Mouse (Mus musculus): ENCODE measurements around the gene B4galt5.

B4galt5 gene

GRCm38 (mm10) chr2:167304651-167305381 is 44.2 kb downstream of the B4galt5 start:
- no peak for DNase-seq (ENCODE audit: low read depth, low spot score)

- no peak for DNase-seq (ENCODE audit: low read depth, low spot score)
Measured at GRCm38 (mm10) chr2:167303806-167304205, 45.2 kb downstream of the B4galt5 start.

DNA sequence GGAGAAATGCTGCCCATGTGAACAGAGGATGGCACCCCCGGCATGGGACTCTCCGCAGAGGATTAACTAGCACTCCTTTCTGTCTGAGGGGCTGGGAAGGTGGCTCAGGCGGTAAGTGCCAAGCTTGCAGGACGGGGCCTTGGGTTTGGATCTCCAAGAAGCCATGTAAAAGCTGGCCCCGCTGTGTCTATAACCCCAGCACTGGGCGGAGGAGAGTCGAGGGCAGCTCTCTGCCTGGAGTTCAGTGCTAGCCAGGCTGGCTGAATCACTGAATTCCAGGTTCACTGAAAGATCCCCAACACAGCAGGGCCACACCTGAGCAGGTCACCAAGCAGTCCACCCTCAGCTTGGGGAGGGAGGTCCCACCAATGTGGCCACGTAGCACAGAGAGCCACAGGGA is 45.8 kb downstream of the B4galt5 start:
- no peak for DNase-seq (ENCODE audit: low read depth, low spot score)

GRCm38 (mm10) chr2:167302641-167303040 is 46.3 kb downstream of the B4galt5 start:
- no peak for DNase-seq (ENCODE audit: low read depth, low spot score)

DNA sequence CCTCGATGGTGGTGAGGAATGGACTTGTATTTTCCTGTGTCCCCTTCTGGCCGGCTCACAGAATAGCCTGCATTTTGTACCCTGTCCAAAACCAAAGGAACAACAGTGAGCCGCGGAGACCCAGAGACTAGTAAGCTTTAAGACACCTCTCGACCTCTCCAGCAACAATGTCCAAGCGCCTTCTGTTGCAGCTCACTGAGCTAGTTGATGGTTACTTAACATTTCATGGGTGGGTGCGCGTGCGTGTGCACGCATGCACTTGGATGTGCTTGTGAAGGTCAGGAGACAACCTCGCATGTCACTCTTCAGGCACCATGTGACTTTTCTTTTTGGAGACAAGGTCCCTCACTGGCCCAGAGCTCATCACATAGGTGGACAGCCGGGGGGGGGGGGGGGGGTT is 47.0 kb downstream of the B4galt5 start:
- no peak for DNase-seq (ENCODE audit: low read depth, low spot score)

- DNase-seq (ENCODE audit: low read depth, low spot score): no peak
Measured at GRCm38 (mm10) chr2:167301601-167302000, 47.4 kb downstream of the B4galt5 start.

DNA sequence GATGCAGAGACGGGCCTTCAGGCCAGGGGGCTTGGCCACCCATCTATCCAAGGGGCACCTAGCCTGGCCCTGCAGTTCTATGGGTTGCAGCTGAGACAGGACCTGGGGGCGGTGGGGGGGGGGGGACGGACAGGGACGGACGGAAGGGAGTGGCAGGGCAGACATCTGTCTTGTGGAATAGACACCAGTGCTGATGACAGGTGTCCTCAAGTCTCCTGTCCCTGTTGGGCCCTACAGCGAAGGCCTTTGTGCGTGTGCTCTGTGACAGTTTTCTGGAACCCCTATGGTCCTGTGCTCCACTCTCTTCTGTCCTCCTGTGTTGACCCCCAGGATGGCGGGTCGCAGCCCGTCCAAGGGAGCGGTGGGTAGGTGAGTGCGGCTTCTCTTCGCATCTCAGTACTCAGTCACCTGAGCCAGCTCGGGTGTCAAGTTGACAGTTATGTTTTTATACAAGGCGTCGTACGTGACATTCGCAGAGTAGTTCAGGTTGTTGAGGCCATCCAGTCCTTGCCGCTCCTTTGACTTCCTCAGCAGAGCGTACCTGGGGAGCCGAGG is 48.0 kb downstream of the B4galt5 start:
- DNase-seq (ENCODE audit: low read depth, low spot score): no peak

GRCm38 (mm10) chr2:167299861-167300667 is 48.9 kb downstream of the B4galt5 start:
- DNase-seq (ENCODE audit: low read depth, low spot score): no peak

DNA sequence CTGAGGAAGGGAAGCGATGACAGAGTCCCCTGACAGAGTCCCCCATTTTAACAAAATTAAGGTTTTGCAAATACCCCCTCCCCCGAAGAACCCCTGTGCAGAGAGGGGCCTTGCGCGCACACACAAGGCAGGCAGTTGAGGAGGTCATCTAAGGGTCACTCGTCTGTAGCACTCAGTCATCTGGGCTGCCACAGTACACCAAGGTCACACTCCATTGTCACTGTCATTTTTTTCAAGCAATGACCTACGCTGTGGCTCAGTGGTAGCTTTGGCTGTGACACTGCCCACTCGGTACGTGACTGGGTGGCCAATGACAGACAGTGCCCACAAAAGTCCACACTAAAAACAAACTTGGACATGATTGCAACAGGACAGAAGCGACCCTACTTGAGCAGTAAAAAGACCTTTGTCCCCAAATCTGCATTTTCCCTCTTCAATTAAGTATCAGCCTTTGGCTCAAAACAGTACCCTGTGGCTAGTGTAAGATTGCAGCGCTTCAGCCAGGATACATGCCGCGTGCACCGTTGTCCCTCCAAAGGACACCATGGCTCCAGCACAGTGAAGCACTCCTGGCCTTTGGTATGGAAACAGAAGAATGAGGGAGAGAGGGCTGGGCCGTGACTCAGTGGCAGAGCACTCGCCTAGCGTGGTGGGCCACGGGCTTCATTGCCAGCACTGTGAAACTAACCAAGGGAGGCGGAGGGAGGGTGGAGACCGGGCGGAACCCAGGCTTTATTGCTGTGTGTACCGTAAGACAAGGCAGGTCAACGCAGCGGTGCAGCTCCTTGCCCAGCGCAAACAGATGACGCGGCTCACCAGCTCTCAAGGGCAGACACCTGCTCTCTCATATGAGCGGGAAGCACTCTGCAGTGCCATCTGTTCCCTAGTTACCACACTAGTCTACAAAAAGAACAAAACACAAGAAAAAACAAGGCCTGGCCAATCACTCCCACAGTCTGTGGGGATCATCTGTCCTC is 50.0 kb downstream of the B4galt5 start:
- no peak for DNase-seq (ENCODE audit: low read depth, low spot score)

- no peak for DNase-seq (ENCODE audit: low read depth, low spot score)
Measured at GRCm38 (mm10) chr2:167297985-167298384, 51.0 kb downstream of the B4galt5 start.

GRCm38 (mm10) chr2:167294926-167295325 is 54.1 kb downstream of the B4galt5 start:
- DNase-seq (ENCODE audit: low read depth, low spot score): no peak

DNA sequence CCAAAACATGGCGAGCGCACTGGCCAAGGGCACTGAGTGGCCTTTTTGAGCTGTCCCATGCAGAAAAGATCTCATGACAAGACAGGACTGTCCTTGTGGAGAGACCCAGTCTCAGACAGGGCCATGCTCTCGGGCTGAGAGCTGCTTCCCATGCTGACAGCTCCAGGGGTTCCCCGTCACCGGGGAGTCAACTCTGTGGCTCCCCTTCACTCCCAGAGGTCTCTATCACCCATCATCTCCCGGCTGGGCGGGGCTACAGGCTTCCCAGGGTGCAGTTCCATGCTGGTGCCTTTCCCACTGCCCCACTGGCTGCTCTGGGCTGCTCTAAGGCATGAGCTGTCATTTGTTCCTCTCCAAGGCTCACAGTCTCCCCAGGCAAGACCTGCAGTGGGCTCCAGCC is 54.8 kb downstream of the B4galt5 start:
- no peak for DNase-seq (ENCODE audit: low read depth, low spot score)

DNA sequence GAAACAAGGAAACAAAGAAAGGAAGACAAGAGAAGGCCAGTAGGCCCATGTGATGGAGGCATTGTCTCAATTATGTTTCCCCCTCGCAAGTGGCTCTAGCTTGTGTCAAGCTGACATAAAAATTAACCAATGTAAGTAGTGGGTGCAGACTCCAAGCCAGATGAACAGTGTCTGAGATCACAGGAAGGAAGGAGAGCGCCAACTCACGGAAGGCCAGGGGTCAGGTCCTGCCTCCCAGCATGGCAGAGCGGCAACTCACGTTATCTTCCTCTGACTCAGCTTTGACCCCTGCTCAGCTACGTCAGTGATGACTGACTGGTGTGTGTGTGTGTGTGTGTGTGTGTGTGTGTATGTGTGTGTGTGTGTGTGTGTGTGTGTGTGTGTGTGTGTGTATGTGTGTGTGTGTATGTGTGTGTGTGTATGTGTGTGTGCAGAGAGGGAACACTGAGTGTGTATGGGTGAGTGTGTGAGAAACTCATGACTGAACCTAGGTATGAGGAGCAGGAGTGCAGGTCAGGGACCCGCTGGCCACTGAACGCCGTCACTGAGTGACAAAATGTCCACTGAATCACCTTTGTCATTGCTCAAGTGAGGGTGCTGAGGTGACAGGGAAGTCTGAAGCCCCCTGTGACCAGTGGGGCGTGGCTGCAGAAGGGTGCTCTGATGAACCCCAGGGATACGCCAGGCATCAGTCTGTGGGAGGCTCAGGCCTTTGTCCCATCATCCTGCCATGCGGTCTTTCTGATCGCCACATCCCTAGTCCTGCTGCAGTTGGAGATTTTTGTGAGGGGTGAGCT is 55.5 kb downstream of the B4galt5 start:
- DNase-seq (ENCODE audit: low read depth, low spot score): no peak

DNA sequence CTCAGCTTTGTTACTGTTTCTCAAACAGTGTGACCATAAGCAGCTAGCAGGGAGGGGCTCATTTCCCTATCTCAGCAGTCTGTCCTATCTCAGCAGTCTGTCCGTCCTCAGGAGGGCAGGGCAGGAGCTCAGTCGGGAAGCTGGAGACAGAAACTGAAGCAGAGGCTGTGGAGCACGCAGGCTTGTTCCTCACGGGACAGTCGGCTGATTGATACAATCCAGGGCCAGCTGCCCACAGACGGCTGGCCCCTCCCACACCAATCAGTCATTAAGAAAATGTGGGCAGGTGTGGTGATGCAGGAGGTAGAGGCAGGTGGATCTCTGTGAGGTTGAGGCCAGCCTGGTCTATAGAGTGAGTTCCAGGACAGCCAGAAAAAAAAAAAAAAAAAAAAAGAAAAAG is 56.1 kb downstream of the B4galt5 start:
- DNase-seq (ENCODE audit: low read depth, low spot score): peak; percentile 36

DNA sequence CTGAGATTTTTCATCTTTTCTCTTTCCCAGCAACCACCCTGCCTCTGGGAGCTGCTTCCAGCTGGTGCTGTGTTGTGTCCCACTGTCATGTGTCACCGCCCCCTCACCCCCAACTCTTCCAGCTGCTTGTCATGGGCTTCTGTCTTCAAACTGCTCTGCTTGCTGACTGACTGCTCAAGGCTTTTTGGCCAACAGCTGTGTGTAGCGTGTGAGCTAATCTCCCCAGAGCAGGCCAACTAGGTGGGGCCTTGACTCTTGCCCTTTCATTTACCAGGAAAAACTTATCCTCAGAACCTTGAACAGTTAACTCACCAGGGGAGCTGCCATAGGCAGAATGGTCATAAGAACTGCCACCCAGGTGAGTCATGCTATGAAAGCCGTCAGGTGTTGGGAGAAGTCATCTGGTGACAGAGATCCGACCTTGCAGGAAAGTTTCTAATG is 56.8 kb downstream of the B4galt5 start:
- DNase-seq (ENCODE audit: low read depth, low spot score): peak; percentile 56

GRCm38 (mm10) chr2:167291656-167292055 is 57.3 kb downstream of the B4galt5 start:
- no peak for DNase-seq (ENCODE audit: low read depth, low spot score)

- DNase-seq (ENCODE audit: low read depth, low spot score): no peak
Measured at GRCm38 (mm10) chr2:167281461-167281860, 67.5 kb downstream of the B4galt5 start.

DNA sequence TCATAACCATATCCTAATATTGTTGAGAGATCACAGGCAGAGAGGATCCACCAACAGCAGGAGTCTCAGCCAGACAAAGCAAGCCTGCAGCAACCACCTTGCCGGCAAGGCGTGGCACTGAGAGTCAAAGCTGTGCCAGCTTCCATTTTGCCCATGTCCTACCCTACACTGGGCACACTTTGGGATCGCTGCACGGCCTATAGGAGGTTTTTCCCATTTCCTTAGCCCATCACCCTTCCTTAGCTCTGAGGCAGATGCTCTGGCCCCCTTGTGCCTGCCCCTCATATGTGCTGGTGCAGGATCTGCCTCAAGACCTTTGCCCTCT is 68.0 kb downstream of the B4galt5 start:
- no peak for DNase-seq (ENCODE audit: low read depth, low spot score)

DNA sequence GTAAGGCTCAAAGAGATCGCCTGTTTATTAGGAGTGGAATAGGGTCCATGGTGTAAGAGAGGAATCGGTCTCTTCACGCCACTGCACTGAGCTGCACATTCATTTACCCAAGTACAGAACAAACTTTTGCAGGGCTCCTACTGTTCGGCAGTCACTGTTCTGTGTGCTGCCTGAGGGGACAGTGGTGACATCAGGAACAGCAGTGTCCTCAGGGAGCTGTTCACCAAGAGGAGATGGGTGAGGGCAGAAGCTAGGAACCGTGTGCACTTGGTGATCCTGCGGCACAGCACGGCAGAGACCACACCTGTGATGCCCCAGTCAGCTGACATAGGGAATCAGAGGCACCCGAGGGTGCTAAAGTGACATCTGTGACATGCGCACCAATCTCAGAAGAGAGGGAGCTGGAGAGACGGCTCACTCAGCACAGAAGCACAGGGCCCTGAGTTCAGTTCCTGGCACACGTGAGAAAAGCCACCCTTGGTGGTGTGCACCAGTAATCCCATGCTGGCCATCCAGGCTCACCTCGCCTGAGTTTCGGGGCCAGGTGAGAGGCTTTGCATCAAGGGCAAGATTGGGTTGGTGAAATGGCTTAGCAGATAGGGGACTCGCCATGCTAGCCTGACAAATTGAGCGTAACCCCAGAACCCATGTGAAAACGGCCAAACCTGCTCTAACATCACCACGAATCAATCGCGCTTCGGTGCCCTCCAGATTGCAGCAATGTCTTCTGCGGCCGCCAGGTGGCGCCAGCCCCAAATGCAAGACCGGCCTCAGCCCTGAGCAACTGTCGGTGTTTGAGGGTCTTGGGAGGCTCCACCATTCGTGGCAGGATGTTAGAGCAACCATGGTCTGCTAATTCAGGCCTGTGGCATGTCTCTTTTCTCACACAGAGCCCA is 68.6 kb downstream of the B4galt5 start:
- no peak for DNase-seq (ENCODE audit: low read depth, low spot score)

All from c-Kit-negative CD71-positive TER-119-positive erythroid progenitor cells, embryonic 14.5 days (primary cell).